Mouse (Mus musculus) adrenal gland, adult 8-10 months (tissue): ENCODE measurements around the gene Mpped2. TPM values are rescaled to one million over a fixed set of nuclear protein-coding genes. Genes with fewer than 3 reads are reported as not detected.
A peak's percentile ranks its signal among the peaks of the same experiment; 100 is the strongest.

Experiments used
- DNase-seq: peaks from one replicate; pipeline ENCODE4 v3.0.0; 2022
- total RNA-seq, 4 experiments: library from RNA; stranded (reverse); gene quantifications; 2 replicates each; pipeline ENCODE4 v1.2.4; 2022

The Mpped2 gene
- total RNA-seq = 10 to 100 TPM; 27.6 to 39.9 (median 33.4) TPM

DNA sequence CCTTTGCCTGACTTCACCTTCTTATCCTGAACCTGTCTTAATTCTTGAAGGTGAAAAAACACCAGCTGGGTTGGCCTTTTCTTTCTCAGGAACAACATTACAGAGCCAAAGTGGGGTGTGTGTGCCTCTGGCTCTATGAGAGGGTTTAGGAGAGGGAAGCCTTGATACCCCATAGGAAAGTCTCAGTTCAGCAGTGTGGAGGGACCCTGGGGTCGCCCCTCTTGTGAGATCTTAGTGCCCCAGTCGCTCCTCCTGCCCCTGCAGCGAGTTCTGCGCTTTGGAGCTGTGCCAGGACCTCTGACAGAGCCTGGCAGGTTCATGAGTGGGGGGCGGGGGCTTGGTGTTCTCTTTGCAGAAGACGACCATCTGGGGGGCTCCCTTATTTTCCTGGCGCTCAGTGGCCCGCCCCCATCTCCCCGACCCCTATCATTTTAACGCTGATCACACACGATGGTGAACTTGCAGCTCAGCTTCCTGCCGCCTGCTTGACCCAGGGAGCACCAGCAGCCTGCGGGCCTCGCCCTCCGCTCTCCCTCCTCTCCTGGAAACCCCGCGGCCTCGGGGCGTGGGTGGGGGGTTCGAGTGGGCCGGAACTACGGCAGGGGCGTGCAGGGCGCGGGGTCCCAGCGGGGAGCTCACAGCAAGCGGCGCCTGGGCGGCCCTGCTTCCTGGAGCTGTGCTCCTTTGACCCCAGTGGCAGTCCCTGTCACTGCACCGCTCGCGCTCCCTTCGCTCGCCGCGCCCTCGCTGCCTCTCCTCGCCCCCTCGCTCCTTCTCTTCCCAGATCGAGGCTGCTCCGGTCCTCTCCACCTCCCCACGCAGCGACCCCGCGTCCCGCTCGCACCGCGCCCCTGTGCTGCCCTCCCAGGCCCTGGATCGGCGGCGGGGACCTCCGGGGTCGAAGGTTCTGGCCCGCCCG lies at the start of gene Mpped2:
Gene Mpped2, plus strand, starts transcription at position 487 of the 919 bp plus-strand sequence.
- peak; percentile 50 for DNase-seq

DNA sequence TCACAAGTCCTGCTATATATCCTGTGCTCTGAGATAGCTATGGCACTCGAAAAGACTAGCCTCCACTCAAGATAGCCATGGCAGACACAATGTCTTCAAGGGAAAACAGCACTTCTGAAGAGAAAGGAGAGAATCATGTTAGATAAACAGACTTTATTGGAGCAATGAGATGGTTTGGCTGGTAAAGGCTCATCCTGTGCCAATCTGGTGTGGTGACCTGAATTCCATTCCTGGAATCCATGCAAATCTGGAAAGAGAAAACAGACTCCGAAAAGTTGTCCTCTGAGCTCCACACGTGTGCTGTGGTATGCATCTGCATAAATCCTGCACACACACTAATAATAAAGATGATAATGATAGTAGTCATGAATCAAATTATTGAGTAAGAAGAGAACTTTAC lies 48.3 kb upstream of the Mpped2 start:
- DNase-seq = no peak

DNA sequence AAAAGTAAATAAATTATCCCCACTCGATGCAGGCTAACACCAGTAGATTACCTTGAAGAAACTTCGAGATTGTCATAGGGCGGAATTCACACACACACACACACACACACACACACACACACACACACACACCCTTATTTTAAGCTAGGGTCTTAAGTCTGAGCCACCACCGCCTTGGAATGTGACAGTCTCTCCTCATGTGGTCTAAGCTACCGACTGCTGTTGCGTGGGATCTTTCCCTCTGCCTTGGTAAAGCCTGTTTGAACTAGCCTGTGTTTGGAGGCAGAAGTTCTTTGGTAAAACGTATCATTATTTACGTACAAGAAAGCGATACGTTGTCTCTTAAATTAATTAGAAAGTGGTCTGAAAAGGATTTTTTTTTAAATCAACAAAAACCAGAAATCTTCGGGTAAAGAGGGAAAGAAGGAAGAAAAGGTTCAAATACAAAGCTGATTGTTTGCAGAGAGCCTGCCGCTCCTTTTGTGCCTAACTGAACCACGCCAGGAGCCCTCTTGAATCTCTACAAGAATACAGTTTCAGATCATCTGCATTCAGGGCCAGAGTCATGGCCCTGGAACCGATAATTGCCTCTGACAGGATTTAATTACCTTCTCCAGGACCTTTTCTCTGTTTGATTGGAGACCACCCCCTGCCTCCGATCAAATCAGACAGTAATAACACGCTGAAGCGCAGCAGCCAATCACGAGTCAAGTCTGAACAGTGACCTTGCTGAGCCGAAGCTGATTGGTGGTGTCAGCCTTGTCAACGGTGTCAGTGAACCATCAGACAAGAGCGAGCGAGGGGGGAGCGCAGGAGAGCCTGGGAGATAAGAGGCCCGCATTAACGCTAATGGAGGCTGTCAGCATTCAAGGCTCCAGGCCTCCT lies 43.1 kb upstream of the Mpped2 start:
- DNase-seq = peak; percentile 91

DNA sequence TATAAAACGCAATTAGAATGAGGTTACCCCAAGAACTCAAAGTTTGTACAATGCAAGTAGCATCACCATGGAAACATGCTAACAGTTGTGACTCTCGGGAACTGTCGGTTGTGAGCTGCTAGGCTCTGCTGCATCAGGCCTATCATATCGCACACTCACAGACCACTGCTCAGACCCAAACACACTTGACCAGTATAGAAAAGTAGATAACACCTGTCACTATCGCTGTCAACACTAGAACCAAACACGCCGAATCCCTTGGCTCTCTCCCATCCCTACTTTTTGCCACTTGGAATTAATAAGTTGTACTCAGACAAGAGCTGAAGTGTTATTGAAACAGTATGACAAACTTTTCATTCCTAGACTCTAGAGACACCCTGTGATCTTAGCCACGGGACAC lies 40.9 kb upstream of the Mpped2 start:
- no peak for DNase-seq

DNA sequence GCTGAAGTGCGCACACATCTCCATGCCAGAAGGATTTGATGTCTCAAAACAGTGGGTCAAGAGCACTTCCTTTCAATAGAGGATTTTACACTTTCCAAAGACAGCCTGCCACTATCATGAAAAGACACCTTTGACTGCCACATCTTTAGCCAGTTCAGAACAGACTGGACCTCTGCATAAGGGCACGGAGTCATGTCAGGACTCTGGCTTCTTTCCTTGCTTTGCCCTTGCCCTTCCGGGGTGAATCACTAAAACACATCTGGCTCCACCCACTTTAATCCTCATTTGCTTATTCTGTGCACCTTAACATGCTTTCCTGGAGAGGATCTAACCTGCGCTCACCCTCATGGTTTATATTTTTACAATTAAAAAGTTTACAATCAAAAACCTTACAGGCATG lies 40.3 kb upstream of the Mpped2 start:
- DNase-seq = no peak

DNA sequence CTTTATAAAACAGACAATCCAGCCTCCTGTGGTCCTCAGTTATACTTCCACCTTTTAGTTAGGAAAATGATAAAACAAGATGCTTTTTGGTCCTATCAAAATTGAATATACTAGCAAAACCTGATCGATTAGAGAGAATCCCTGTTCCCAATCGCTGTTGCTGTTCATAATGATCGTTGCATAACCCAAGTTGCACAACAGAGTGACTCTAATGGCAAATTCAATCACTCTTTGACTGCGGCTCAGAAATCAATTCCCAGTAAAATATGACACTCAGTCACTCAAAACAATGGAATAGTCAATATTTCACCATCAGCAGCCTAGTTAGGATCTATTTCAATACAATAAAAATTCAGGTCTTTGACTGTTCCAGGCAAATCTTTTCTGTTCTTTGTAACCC lies 39.8 kb upstream of the Mpped2 start:
- DNase-seq = no peak

DNA sequence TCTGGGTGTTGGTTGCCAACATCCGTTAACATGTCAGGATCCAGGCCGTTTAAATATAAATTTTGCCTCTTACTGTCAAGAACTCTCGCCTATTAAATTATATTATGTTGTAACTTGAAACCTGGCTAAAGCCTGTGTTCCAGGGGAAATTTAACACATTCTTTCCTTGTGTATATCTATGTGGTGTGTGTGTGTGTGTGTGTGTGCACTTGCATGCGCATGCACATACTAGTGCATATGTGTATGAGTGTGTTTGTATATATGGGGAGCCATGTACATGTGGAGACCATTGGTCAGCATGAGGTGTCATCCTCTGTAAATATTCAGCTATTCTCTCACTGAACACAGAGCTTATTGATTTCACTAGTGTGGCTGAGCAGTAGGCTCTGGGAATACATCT lies 37.8 kb upstream of the Mpped2 start:
- no peak for DNase-seq

DNA sequence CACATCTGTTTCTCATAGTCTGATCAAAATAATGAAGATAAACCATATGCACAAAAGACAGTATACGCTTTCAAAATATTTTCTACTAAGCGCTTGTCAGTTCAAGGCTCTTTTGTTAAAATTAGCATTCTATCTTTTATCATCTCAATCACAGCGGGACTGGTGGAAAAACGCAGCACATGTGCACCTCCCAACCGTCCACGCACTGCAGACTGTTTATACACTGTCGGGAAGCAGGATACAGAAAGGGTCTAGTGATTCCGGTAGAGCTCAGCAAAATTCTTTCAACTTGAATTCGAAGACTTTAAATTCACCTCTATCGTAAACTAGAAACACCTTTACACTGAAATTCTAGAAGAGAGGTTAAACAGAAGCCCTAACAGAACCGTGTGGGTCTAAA lies 27.8 kb upstream of the Mpped2 start:
- DNase-seq = no peak

DNA sequence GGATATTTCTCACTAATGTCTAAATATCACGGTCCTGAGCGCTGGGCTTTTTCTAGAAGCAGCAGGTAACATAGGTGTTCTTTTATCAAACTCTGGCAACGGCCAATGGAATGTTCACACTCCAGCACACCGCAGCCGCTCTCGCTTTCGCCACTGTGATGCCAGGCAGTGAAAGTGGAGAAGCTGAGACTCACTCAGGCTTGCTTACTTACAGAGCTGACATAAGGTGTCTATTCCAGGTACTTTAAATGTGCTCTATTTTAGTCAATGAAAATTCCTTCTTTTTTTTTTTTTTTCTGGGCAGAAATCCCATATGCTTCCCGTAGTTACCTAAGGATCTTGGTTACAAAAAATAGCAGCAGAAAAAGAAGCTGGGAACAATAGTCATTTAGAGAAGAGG lies 18.8 kb upstream of the Mpped2 start:
- no peak for DNase-seq

DNA sequence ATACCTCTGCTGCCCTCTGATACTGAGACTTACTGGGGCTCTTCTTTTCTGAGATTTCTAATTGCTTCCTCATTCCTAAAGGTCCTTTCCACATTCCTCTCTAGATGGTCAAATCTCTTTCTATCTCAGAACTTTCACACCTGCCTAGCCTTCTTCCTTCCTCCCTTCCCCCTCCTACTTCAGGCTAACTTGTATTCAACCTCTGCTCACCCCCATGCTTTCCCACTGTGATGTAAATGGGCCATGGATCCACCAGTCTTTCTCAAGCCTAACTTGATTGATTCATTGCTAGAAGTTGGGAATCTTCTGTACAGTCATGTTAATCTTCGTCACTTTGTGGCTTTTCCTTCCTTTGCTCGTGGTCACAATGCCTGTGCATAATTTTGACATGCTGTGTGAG lies 15.6 kb upstream of the Mpped2 start:
- no peak for DNase-seq

DNA sequence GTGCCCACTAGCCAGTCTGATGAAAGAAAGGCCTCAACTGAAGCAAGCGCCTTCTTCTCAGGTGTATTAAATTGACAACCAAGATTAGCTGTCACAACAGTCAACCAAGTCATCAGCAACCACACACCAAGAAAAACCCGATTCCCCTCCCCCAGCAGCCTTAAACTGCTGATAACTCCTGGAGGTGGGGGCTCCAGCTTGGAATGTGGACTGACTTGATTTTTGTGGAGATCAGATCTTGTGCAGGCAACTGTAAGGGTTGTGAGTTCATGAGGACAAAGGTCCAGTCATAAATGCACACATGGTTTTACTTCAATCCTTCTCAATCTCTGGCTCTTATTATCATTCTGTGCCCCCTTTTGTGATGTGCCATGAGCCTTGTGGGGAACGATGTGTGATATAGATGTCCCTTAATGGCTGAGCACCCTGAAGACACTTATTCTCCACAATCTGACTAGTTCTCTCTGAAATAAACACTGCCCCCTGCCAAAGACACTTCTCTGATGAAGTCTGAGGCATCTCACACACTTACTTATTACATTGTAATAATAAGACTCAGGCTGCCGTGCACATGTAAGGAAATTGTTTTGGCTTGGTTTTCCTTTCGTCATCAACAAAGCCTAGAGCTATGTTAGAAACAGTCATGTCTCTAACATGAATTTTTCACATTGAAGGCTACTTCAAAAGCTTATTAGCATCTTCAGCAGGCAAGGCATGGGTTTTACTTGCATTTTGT lies 13.2 kb upstream of the Mpped2 start:
- DNase-seq = no peak

DNA sequence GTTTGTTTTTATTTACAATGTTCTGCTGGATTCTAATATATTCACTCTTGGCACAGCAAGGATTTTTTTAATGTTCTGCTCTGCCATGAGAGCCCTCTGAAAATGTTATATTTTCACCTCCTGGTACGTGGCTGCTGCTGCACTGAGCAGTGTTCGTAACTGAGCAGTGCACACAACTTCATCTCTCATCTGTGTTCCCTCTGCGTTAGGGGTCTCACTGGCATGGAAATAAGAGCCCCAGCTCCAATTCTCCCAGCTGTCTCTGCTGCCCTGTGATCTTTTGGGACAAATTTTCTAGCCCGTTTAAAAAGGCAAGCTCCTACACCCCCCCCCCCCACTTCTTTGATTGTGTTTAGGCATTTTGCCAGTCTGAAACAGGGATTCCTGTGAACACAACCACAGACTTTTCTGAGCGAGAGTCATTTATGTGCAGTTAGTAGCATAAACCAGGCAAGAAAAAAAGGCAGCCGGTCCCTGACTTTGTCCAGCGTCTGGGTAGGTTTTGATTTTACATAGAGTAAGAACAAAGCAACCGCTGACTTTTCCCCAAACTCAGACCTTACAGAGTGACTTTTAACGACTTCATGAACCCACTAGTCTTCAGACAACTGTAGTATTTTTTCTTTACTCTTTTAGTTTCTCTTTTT lies 9.8 kb upstream of the Mpped2 start:
- DNase-seq = no peak

DNA sequence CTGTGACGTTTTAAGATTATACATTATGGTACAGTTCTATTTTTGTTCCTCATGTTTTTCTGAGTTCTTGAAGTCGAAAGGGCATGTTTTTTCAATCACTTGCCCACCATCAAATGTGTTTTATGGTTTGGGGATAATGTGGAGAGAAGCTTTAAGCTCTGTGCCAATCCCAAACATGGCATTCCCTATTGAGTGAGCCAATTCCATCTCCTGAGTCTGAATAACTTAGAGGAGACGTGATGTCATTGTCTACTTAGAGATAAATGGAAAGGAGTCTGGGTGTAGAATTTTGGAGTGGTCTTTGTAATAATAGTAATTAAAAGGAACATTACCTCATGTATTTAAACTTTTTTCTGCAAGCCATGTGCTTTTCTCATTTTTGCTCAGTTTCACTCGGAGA lies 9.2 kb upstream of the Mpped2 start:
- DNase-seq = no peak

DNA sequence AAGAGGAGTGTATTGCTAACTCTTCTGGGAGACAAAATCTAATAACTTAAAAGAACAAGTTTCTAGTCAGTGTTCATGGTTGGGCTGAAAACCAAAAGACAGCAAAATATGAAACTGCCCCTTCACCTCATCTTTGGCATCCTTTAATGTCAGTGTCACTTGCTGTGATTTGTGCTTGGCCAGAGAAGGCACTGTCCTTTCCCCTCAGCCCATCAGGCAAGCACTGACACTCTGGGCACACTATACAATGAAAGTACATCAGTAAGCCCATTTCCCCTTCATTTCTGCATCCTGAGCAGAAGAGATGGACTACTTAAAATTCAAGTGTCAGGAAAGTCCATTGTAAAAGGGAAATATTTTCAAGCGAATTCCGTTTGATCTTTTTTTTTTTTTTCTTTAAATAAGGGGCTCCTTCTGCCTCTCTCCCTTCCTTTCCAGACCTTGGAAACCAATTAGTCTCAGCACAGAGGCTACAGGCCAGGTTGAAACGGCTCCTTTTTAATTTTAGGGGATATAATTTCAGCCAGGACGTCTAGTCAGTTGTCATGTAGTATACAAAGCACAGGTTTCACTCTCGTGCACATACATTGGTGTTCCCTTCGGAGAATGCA lies 1.2 kb upstream of the Mpped2 start:
- no peak for DNase-seq

DNA sequence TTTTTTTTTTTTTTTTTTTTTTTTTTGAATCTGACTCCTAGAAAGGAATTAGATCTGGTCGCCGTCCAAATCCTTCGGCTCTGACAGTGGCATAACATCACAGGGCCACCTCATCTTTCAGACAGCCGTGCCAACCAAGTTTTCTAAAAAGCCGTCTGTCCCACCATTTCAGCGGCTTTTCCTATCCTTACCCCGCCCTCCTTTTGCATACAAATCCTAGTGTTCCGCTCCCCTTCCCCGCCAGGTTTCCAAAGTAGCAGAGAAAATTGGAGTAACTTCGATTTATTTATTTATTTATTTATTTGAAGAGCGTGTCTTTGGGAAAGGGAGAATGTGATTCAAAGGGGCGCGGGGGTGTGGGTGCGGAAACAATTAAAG lies 675 bp upstream of the Mpped2 start:
- DNase-seq = peak; percentile 25

DNA sequence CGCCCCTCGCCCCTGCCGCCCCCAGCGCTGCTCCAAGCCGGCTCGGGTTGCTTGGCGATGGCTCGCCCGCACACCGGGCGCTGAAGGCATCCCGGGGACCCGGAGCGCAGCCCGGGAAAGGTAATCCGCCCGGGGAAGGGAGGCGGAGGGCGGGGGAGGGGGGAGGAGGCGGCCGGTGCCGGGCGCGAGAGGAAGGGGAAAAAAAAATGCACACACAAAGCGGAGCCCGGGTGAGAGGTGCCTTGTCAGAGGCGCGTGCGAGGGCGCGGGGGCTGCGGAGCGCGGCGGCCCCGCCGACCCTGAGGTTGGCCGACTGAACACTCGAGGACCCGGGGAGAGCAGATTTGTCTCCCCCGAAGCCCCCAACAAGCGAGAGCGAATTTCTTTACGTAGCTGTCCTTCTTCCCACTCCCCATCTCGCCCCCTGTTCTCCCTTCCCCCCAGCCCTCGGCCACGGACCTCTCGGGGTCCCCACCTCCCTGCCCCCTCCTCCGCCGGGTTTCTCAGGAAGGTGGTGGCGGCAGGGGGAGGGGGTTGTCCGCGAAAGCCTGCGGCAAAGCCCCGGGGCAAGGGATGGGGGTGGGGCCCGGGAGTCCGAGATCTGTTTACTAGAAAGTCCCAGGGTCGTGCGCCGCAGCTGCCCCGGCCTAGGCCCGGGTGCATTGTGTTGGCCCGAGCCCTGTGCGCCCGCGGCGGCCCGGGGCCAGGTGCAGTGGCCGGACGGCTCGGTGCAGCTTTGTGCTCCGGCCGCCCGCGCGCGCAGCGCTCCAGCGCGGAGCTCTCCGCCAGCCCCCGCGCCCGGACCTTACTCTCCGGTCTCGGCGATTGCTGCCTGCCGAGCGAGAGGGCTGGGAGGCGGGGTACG lies 865 bp downstream of the Mpped2 start:
- peak; percentile 42 for DNase-seq

DNA sequence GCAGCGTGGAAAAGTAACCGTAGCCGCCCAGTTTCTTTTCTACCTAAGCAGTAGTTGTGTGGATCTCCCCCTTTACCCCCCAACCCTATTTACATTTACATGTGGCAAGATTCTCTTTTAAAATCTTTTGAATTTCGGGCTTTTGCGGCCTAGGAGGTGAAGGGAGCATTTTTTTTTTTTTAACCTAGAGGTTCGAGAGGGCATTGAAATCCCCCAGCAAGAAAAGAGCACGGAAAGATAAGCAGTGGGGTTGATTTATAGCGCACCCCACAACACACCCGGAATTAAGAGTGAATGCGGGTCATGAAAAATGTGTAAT lies 1.5 kb downstream of the Mpped2 start:
- no peak for DNase-seq

DNA sequence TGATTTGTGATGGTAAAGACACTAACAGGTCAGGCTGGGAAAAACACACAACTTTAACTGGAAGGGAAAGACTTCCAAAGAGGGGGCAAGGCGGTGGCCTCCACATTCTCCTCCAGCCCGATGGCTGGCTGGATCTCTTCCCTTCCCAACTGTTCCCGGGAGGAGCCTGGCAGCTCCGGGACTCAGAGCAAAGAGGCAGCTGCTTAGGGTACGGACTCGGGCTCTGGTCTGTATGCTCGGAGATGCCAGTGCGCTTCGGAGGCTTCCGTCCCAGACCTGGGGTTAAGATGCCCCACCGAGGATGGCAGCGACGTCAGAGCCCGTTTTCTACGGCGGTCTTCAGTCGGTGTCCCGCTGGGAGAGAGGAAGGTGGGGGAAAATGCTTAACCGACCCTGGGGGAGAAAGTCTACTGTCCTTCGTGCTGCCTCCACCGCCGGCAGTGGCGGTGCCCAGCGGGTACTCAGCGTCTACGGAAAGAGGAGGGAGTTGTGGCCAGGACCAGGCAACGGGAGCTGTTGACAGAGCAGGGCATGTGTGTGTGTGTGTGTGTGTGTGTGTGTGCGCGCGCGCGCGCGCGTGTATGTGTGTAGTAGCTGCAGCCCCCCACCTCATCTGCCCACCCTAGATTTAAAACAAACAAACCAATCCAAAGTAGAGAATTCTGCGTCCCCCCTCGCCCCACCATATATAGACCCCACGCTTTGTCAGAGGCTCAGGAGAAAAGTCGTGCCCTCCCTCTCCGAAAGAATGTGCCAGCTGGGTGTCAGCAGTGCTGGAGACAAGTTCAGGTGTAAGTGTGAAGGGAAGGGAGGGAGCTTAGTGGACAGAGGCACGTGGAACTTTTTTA lies 2.0 kb downstream of the Mpped2 start:
- DNase-seq = peak; percentile 52

DNA sequence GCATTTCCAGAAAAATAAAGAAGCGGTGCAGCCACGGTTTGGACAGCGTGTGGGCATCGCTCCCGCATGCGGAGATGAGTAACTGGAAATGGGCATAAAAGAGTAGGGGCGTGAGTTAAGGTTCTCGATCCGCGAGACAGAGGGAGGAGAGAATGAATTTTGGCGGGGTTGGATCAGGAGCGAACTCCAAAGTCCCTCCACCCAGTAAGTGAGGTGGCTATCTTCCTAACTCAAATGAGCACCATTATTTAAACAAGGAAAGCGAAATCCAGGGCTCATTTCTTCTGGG lies 2.6 kb downstream of the Mpped2 start:
- no peak for DNase-seq

DNA sequence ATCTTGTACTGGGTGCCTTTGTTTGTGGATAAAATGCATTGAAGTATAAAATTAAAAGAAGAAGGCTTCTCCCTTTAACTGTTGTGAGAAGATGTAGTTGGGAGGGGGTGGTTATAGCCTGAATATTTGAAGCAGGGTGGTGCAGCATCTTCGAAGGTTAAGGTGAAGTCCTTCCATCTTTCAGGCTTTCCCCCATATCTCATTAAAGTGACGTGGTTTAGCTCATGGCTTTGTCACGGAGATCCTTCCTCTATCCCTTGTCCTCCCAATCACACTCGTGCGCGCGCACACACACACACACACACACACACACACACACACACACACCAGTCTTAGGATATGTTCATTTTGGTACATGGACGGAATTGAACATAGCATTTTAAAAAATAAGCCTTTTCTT lies 3.3 kb downstream of the Mpped2 start:
- DNase-seq = no peak
